Mouse (Mus musculus) ES-Bruce4 (cell line): ENCODE data around the gene Jmjd4.

ENCODE experiments used
- CTCF ChIP-seq: IDR thresholded peaks from one replicate; pipeline ENCODE4 v1.8.1; 2011; ENCODE audit warnings: low read depth, low read length
- POLR2A ChIP-seq: IDR thresholded peaks from one replicate; pipeline ENCODE4 v1.8.1; 2011; ENCODE audit warnings: low read length; ENCODE audit not compliant: insufficient read depth

DNA sequence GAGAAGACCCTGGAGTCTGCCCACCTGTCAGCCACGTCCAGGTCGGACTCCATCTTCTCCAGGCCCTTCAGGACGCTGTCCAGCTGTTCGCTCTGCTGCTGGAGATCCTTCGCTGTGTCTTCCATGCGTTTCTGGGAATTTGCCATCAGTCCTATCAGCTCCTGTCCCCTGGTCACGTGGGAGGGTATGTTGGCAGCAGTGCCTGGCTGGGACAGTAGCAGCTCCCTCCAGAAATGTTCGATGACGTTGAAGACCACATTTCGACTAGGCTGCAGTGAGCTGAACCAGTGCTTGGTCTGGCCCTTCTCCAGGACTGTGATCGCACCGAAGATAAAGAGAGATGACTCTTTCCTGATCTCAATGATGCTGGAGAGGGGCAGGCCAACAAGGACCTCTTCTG is 11.9 kb upstream of the Jmjd4 start:
- TF ChIP-seq CTCF (no peak), POLR2A (no peak)
